Mouse (Mus musculus) activated CD4-positive, CD25-positive, alpha-beta regulatory T cell, adult 9 weeks (primary cell): ENCODE measurements around the gene Gm28961. TPM values are rescaled to one million over a fixed set of nuclear protein-coding genes. Genes with fewer than 3 reads are reported as not detected.

Experiments
- polyA plus RNA-seq: library from polyadenylated mRNA; unstranded; fragments of 100-300 nt; shearing (Covaris generic); gene quantifications from one replicate; pipeline ENCODE4 v1.2.1, GENCODE M21; 2017

Gm28961 gene
- polyA plus RNA-seq, result not detected

DNA sequence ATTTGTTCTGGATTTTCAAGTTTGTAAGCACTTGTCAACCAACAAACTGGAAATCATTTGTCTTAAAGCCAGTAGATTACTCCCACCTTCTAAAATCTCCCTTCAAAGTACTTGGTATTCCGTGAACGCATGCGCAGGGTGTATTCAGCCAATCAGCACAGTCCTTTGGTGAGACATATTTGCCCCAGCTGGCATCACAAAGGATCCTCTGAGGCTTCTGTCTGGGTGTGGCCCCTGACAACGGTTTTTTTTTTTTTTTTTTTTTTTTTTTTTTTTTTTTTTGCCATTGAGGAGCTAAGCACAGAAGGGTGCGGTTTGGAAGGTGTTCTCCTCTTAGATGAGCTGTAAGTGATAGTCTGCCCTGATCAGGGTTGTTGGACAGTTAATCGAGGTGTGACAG, at the start of gene Gm28961:
TSS of gene Gm28961 (plus strand) at position 301 of the 400 bp plus-strand sequence.

Other genes with a start within 250 kb of the Gm28961 start
- not detected for gene Gm21943, start 172.0 kb upstream of the Gm28961 start, polyA plus RNA-seq